ENCODE assay signal across 18 mouse cellular contexts in genomic region chr12:108168909-108169308, GRCm38 (mm10).
"Had no signal": no experiment of that assay in that cellular context is flagged by ENCODE, and none has a peak within 500 bp of the region (broad histone marks: within the 10 kb centered on the region; RNA-seq: fewer than 3 reads in every experiment).

No protein-coding gene starts in this region.

- H3K9me3 ChIP-seq: lung, embryonic 15.5 days; midbrain, embryonic 10.5 days; midbrain, embryonic 12.5 days; neural tube, embryonic 12.5 days; stomach, embryonic 15.5 days had no signal

- H3K27ac ChIP-seq: liver, embryonic 14.5 days; lung, embryonic 15.5 days; midbrain, embryonic 10.5 days; midbrain, embryonic 12.5 days; neural tube, embryonic 12.5 days; stomach, embryonic 15.5 days; stomach, postnatal 0 days had no signal

- H3K27me3 ChIP-seq: lung, embryonic 15.5 days; midbrain, embryonic 12.5 days; neural tube, embryonic 12.5 days; stomach, embryonic 15.5 days had no signal

- H3K36me3 ChIP-seq: midbrain, embryonic 12.5 days had no signal

- ATAC-seq: lung, postnatal 0 days; midbrain, embryonic 16.5 days had no signal

- H3K4me3 ChIP-seq: lung, embryonic 15.5 days; midbrain, embryonic 10.5 days; midbrain, embryonic 12.5 days; myocyte; neural tube, embryonic 12.5 days; stomach, embryonic 15.5 days had no signal

- H3K9ac ChIP-seq: liver, embryonic 14.5 days; lung, embryonic 15.5 days; midbrain, embryonic 12.5 days; neural tube, embryonic 12.5 days; stomach, embryonic 15.5 days had no signal

- H3K4me2 ChIP-seq: lung, embryonic 15.5 days; midbrain, embryonic 12.5 days; neural tube, embryonic 12.5 days; stomach, embryonic 15.5 days had no signal

- DNase-seq: lung, adult 18-20 months; lung, postnatal 14 days; lung, postnatal 4 days; midbrain, embryonic 14.5 days; right cerebral cortex, postnatal 14 days; thymus, adult 2 months; thymus, postnatal 25 days; thymus, postnatal 4 days had no signal
